Mouse (Mus musculus): ENCODE measurements around the gene Wdr43.

DNA sequence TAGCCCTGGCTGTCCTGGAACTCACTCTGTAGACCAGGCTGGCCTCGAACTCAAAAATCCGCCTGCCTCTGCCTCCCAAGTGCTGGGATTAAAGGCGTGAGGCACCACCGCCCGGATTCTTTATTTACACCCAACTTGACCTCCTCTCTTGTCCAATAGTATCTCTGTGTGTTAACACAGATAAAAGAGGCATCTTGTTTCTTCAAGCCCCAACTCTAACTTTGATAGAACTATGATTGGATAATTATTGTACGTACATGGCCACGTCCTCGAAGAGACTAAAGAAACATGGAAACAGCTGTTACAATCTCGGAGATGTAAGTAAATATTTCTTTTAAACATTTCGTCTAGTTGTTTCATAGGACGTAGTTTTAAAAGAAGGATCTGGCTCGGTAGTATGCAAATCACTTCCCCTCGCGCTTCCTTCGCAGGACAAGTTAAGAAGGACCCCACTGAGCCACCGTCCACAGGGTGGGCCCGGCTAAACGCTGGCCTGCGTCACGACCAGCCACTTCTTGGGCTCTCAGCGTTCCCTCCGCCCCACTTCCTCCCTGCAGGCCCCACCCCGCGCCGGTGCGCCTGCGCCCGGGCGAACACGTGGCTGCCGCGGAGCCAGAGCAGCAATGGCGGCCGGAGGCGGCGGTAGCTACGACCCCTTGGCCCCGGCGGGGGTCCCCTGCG is at the start of gene Wdr43:
- no peak for TF ChIP-seq TAL1 (IDR thresholded peaks at IDR 0.05; ENCODE audit: low read length)
- TF ChIP-seq GATA1 (IDR thresholded peaks at IDR 0.05; ENCODE audit: low read length), result no peak
